Mouse (Mus musculus) ovary, postnatal 36 days (tissue): ENCODE data around the gene a.
"Not testable (repeated sequence)": the region's sequence is repeated elsewhere in the genome, so short reads cannot be mapped to it uniquely, and the experiment has no call there.

ENCODE experiments used
- DNase-seq: peaks from one replicate; pipeline ENCODE4 v3.0.0; 2022; ENCODE audit warnings: low spot score, mixed read lengths

a gene

GRCm38 (mm10) chr2:154836537-154836936 lies 45.3 kb downstream of the a start:
- no peak for DNase-seq

- no peak for DNase-seq
These were observed 56.9 kb downstream of the a start for GRCm38 (mm10) chr2:154848086-154848485.

- DNase-seq, result no peak
These were observed 64.2 kb downstream of the a start for GRCm38 (mm10) chr2:154855383-154855782.

- DNase-seq, result no peak
These were observed 72.5 kb downstream of the a start for GRCm38 (mm10) chr2:154863672-154864071.

GRCm38 (mm10) chr2:154865696-154866095 lies 74.5 kb downstream of the a start:
- no peak for DNase-seq

GRCm38 (mm10) chr2:154868106-154868505 lies 76.9 kb downstream of the a start:
- no peak for DNase-seq

- DNase-seq, result no peak
These were observed 78.9 kb downstream of the a start for GRCm38 (mm10) chr2:154869954-154870641.

GRCm38 (mm10) chr2:154876621-154877020 lies 85.4 kb downstream of the a start:
- no peak for DNase-seq

GRCm38 (mm10) chr2:154891585-154891984 lies 100.4 kb downstream of the a start:
- DNase-seq, result no peak

- DNase-seq, result peak; percentile 95
These were observed 101.2 kb downstream of the a start, which contains the start of gene Eif2s2 for GRCm38 (mm10) chr2:154892201-154893044. TSS of gene Eif2s2 (minus strand) at chr2:154892935.

GRCm38 (mm10) chr2:154893045-154893385 lies 101.8 kb downstream of the a start:
- no peak for DNase-seq

- no peak for DNase-seq
These were observed 102.3 kb downstream of the a start for GRCm38 (mm10) chr2:154893548-154893947.

GRCm38 (mm10) chr2:154899004-154899403 lies 107.8 kb downstream of the a start:
- DNase-seq, result not testable (repeated sequence)

GRCm38 (mm10) chr2:154899412-154899811 lies 108.2 kb downstream of the a start:
- DNase-seq, result not testable (repeated sequence)

- no peak for DNase-seq
These were observed 110.9 kb downstream of the a start for GRCm38 (mm10) chr2:154902111-154902510.

- no peak for DNase-seq
These were observed 114.6 kb downstream of the a start for GRCm38 (mm10) chr2:154905796-154906195.

GRCm38 (mm10) chr2:154908223-154908622 lies 117.0 kb downstream of the a start:
- DNase-seq, result not testable (repeated sequence)

- no peak for DNase-seq
These were observed 118.6 kb downstream of the a start for GRCm38 (mm10) chr2:154909789-154910188.

- no peak for DNase-seq
These were observed 124.8 kb downstream of the a start for GRCm38 (mm10) chr2:154915922-154916541.

GRCm38 (mm10) chr2:154916547-154916946 lies 125.3 kb downstream of the a start:
- no peak for DNase-seq

- DNase-seq, result no peak
These were observed 126.9 kb downstream of the a start for GRCm38 (mm10) chr2:154917866-154918641.

- no peak for DNase-seq
These were observed 129.7 kb downstream of the a start for GRCm38 (mm10) chr2:154920896-154921295.
